Mouse (Mus musculus) kidney, adult 10 weeks (tissue): ENCODE results near the gene Gmeb1. TPM values are rescaled to one million over a fixed set of nuclear protein-coding genes. Genes with fewer than 3 reads are reported as not detected.

Source experiments
- polyA plus RNA-seq: library from polyadenylated mRNA; stranded (reverse); fragments of 350-450 nt; fragmentation: Illumina TruSeq; extraction: RNeasy Lipid Tissue Mini Kit (QIAGEN cat#74804); gene quantifications from one replicate; pipeline ENCODE4 v1.2.3, GENCODE M21; 2014; ENCODE audit warnings: low read depth, low replicate concordance

The Gmeb1 gene
- 3.7 TPM for polyA plus RNA-seq

DNA sequence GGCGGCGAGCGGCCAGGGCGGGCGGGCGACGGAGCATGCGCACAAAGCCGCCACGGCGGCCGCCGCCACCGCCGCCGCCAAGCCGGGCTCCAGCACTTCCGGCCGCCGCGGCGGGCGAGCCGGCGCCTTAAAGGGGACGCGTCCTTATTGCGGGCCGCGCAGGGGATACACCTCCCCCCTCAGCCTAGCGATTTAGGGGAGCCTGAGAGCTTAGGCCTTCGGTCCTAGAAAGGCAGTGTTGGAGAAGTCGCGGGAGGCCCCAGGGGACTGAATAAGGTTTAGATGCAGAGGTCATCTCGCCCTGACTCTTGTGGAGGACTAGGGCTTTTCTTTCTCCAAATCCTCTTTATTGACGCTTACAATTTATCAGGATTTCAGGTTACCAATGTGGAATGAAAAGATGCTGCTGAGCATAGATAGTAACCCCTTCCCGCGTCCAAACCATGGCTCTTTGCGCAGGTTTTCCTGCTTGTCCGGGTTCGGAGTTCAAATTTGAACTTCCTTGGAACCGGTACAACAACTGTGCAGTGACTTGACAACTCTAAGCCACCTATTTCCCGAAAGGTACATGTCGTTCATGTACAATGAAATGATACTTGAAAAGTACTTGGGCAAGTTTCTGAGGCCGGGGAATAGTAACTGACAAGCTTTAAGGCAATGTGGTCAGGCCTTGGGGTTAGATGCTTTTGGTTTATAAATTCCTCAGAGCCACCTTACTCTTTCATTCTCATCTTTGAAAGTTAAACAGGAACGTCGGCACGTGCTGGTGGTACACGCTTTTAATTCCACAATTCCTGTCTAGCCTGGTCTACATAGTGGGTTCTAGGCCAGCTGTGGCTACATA is at the start of gene Gmeb1:
Gmeb1 (minus strand) TSS at position 89 of the 844 bp plus-strand sequence.

DNA sequence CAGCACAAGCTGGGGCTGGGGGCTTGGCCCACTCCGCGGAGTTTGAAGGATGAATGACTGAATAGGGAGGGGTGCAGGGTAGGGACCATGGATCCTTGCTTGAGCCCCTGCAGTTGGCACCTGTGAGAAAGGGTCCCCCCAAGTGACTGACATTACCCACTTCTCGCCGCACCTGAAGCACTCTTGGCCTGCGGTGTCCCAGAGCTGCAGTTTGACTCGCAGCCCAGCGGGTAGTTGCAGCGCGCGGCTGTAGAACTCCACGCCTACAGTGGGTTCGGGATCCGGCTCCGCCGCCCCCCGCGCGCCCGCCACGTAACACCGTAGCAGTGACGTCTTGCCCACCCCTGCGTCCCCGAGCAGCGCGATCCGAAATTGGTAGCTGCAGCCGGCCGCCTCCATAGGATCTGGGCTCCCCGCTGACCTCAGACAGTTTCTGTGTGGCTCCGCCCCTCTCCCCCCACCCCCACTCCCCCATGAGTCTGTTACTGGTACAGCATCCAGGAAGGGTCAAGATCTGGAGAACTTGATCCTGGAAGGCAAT is 41.6 kb upstream of the Gmeb1 start, which contains the start of gene Rab42:
Rab42 (minus strand) TSS at position 447 of the 541 bp plus-strand sequence.

DNA sequence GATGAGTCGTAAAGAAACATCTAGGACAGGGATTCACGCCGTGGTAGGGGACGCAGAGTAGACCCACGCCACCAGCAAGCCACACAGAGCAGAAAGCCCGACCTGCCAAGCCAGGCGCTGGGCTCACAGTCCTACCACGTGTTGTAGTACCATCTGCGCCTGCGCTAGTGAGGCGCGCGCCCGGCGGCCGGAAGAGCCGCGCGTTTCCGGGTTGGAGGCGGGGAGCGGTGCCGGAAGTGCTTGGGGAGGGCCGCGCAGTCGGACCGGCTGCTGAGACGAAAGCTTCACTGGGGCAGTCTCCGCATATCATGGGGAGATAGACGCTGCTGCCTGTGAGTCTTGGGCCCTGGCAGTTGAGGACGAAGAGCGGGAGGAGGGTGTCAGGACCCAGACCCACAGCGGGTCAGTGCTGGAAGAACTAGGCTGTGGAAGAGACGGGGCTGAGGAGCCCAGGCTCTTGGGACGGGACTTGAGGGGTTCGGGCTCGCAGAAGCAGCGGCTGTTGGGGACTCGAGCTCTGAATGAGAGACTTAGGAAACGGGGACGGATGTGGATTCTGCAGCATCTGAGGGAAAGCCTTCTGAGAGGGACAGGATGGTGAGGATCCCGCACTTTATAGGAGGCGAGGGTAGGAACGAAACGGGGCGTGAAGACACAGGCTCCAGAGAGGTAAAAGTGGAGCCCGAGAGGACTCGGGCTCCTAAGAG is 12.9 kb upstream of the Gmeb1 start, which contains the start of gene Taf12:
Taf12 (plus strand) TSS at position 220 of the 707 bp plus-strand sequence.

DNA sequence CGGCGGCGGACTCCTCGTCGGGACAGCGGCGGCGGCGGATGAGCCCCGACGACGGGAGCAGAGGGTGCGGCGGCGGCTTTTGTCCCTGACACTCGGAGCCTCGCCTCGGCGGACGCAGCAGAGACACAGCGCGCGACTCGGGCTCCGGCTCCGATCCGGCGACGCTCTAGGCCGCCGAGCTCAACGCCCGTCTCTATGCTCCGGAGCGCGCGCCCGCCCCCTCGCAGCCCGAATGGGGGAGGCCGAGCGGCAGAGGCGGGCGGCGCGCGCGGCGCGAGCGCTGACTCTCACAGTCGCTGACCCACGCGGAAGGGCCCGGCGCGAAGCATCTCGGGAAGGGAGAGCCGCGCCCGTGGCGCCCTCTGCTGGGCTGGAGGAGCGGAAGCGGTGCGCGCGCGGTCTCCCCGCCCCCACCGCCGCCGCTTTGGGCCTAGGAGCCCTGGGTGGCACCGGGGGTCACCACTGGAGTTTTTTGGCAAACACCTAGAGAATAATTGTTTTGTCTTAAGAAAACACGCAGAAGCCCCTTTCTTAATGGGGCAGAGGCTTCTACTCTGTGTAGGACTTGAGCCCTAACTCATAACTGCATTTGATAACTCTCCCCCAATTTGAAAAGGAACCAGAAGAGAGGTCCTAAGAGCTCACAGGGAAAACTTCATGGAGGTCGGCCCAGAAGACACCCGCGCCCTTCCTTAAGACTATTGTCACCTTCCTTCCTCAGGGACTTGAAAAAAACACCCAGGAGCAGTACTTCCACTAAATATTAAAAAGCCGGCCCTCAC is 49.3 kb downstream of the Gmeb1 start, which contains the start of gene Ythdf2:
Ythdf2 (minus strand) TSS at position 351 of the 782 bp plus-strand sequence.

Other genes starting within 250 kb of the Gmeb1 start
- gene Gm10300, start 186.9 kb downstream of the Gmeb1 start, polyA plus RNA-seq: 0.61 TPM
- gene Epb41, start 186.3 kb downstream of the Gmeb1 start, polyA plus RNA-seq: 112 TPM
- gene Oprd1, start 117.1 kb downstream of the Gmeb1 start, polyA plus RNA-seq: not detected
- 38.8 TPM for gene Ythdf2, start 49.3 kb downstream of the Gmeb1 start, polyA plus RNA-seq
- 15.7 TPM for gene Taf12, start 12.8 kb upstream of the Gmeb1 start, polyA plus RNA-seq
- not detected for gene Rab42, start 41.8 kb upstream of the Gmeb1 start, polyA plus RNA-seq
- gene Trnau1ap, start 67.9 kb upstream of the Gmeb1 start, polyA plus RNA-seq: 7.0 TPM
- gene Rcc1, start 92.0 kb upstream of the Gmeb1 start, polyA plus RNA-seq: 4.2 TPM
- gene Phactr4, start 160.9 kb upstream of the Gmeb1 start, polyA plus RNA-seq: 27.5 TPM
- gene Med18, start 202.3 kb upstream of the Gmeb1 start, polyA plus RNA-seq: 1.6 TPM
- 2.3 TPM for gene Sesn2, start 248.9 kb upstream of the Gmeb1 start, polyA plus RNA-seq